Mouse (Mus musculus) neural tube, embryonic 13.5 days (tissue): ENCODE measurements at regions not wholly inside any gene's neighbourhood (a gene's known extent, or its start where the extent isn't known, plus 50 kb on each side); places are given as distances from the start of the nearest gene placed in this dataset.

Experiments
- ATAC-seq: fragments of 200-750 bp; cut with Nextera tagmentation; 2 replicates; pipeline ENCODE4 v1.8.0; 2017; ENCODE audit warnings: low read depth, mild to moderate bottlenecking, moderate TSS enrichment, moderate library complexity
- H3K27ac ChIP-seq: fragments of 300-500 bp; sonication (generic); replicated peaks from 2 replicates; pipeline ENCODE4 v1.5.1; 2015; ENCODE audit warnings: moderate library complexity, mild to moderate bottlenecking, inconsistent platforms
- H3K27me3 ChIP-seq: fragments of 300-500 bp; sonication (generic); 2 replicates; pipeline ENCODE4 v1.6.1; 2015; ENCODE audit warnings: mild to moderate bottlenecking, inconsistent platforms
- H3K36me3 ChIP-seq: fragments of 300-500 bp; sonication (generic); 2 replicates; pipeline ENCODE4 v1.6.1; 2015; ENCODE audit warnings: mild to moderate bottlenecking, inconsistent platforms
- H3K4me1 ChIP-seq: fragments of 300-500 bp; sonication (generic); replicated peaks from 2 replicates; pipeline ENCODE4 v1.6.1; 2015; ENCODE audit warnings: inconsistent platforms
- H3K4me2 ChIP-seq: fragments of 300-500 bp; sonication (generic); 2 replicates; pipeline ENCODE4 v1.6.1; 2015; ENCODE audit warnings: inconsistent platforms, mild to moderate bottlenecking, moderate library complexity
- H3K4me3 ChIP-seq: fragments of 300-500 bp; sonication (generic); 2 replicates; pipeline ENCODE4 v1.5.1; 2015; ENCODE audit warnings: mild to moderate bottlenecking, inconsistent platforms
- H3K9ac ChIP-seq: fragments of 300-500 bp; sonication (generic); 2 replicates; pipeline ENCODE4 v1.6.1; 2015; ENCODE audit warnings: moderate library complexity, mild to moderate bottlenecking, inconsistent platforms
- H3K9me3 ChIP-seq: fragments of 300-500 bp; sonication (generic); 2 replicates; pipeline ENCODE4 v1.6.1; 2016; ENCODE audit warnings: inconsistent platforms
- WGBS: fragments of 180-500 bp; shearing (Covaris S2); methylation state at CpG from one replicate; pipeline ENCODE4 v1.1.7; 2015; 5-methylcytosine and 5-hydroxymethylcytosine counted together

DNA sequence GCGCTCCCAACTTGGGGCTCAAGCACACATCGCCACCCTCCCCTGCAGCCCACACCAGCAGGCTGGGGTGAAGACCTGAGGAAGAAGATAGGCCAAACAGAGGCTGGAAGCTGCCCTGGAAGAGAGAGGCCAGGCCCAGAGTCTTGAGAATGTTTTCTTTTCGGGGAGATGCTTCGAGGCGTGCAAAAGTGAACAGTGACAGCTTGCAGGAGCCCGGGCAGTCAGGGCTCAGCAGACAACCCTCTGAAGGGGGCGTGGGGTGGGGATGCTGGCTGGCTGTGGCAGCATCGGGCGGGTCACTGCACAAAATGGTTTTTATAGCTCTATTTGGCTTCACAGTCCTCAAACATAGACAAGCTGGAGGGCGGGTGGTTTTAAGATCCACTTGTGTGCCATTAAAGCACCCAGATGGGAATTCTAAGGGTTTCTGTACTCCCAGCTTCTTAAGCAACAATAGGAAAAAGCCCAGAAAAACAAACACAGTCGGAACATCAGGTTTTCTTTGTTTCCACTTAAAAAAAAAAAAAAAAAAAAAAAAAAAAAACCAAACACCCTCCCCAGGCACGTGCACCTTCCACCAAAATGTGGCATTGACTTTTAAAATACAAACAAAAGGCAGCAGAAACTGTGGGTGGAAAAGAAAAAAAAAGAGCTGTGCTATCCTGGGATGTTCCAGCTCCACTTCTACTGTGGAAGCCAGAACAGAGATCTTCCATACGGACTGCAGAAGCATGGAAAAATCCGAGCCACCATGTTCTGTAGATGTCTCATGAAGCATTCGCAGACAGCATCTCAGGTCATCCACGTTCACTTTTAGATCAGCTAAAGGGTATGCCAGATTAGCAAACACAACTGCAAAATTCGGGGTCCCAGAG is 123.5 kb downstream of the Ly86 start:
- Histone ChIP-seq H3K27ac (no peak overlapping the region; the same call in 1 of the 2 replicates), H3K4me3 (no peak overlapping the region), H3K4me1 (peaks cover 17% of the 10 kb centered on the region), H3K9ac (0 out of 2 replicates have a peak overlapping the region, but pooled peaks have one; percentile 38), H3K9me3 (no peaks in the 10 kb centered on the region; the same call in 1 of the 2 replicates), H3K36me3 (no peaks in the 10 kb centered on the region), H3K27me3 (peaks cover 9% of the 10 kb centered on the region), H3K4me2 (peak overlapping the region; percentile 31)
- WGBS: 38% methylated on average over 17 of the region's 17 CpGs
- peak; percentile 53; the same call in 1 of the 2 replicates for ATAC-seq

DNA sequence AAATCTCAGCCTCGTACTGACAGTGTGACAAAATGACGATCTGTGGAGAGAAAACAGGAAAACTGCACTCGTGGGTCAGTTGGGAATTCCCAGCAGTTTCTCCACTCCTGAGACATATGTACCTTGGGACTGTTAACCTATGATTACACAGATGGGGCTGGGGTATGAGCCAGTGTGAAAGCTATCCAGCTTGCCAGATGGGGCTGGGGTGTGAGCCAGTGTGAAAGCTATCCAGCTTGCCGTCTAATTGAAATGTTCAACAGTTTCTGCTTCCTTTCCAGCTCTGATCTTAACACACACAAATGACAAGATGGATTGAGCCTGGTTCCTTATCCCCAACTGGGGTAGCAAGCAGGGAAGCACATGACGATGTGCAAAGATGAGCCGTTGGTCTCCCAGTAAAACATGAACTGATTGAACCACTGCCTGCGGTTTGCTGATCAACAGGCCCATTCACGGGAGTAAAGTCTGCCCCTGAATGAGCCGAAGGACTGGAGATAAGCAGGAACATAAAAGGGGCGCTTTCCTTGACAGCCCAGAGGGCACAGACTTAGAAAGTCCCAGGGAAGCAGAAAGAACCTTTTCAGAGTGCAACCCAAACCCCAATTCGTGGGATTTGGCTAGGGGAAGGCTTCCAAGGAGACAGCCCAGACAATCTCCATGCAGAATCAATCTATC is 125.4 kb downstream of the Ly86 start:
- ATAC-seq: no peak
- Histone ChIP-seq H3K27me3 (peaks cover 9% of the 10 kb centered on the region), H3K36me3 (no peaks in the 10 kb centered on the region), H3K9me3 (no peaks in the 10 kb centered on the region; the same call in 1 of the 2 replicates), H3K27ac (no peak overlapping the region), H3K4me1 (peaks cover 17% of the 10 kb centered on the region), H3K4me3 (no peak overlapping the region), H3K4me2 (no peak overlapping the region), H3K9ac (no peak overlapping the region)
- 38% methylated on average over 11 of the region's 11 CpGs for WGBS

DNA sequence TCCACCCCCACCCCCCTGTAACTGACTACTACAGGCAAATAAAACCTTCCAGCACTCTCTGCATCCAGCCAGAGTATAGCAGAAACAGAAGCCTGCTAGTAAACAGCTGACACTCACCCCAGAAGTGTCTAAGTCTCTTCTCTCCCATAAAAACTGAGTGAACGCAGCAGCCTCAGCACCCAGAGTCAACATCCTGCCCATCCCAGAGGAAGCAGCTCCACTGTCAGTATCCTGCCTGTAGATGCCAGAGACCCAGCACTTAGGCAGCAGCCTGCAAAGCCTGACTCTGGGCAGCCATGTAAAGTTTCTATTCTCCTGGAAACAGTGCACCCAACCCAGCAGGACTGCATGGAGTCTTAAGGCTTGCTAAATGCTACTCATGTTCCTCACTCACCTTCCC is 128.4 kb downstream of the Ly86 start:
- no peaks in the 10 kb centered on the region; the same call in 1 of the 2 replicates for H3K27me3 ChIP-seq
- H3K9me3 ChIP-seq: no peaks in the 10 kb centered on the region; the same call in 1 of the 2 replicates
- no peak for ATAC-seq
- H3K4me2 ChIP-seq: no peak overlapping the region
- H3K4me3 ChIP-seq: no peak overlapping the region
- H3K27ac ChIP-seq: no peak overlapping the region
- no peaks in the 10 kb centered on the region for H3K36me3 ChIP-seq
- peaks cover 21% of the 10 kb centered on the region for H3K4me1 ChIP-seq
- H3K9ac ChIP-seq: no peak overlapping the region
- 62% methylated on average over 1 of the region's 1 CpGs for WGBS

DNA sequence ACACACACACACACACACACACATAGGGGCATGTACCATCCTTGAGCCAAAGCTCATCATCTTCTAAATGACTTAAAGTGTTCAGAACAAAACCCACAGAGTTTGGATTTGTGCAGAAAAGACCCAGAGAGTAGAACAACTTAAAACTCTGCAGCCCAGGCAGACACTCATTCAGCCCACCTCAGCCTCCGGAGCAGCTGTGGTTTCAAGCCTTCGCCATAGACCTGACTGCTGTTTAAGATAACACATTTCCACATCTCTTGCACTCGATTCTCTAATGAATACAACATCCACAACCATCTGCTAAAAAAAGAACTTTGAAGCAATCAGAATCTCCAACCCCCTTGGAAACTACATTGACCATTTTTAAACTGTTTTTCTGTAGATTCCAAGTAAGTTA is 130.8 kb downstream of the Ly86 start:
- H3K27me3 ChIP-seq: no peaks in the 10 kb centered on the region; the same call in 1 of the 2 replicates
- no peak overlapping the region for H3K4me3 ChIP-seq
- H3K4me1 ChIP-seq: peaks cover 16% of the 10 kb centered on the region
- no peaks in the 10 kb centered on the region for H3K36me3 ChIP-seq
- no peak overlapping the region for H3K4me2 ChIP-seq
- WGBS: 80% methylated on average over 3 of the region's 3 CpGs
- no peak for ATAC-seq
- H3K9ac ChIP-seq: no peak overlapping the region
- no peak overlapping the region for H3K27ac ChIP-seq
- H3K9me3 ChIP-seq: no peaks in the 10 kb centered on the region; the same call in 1 of the 2 replicates

DNA sequence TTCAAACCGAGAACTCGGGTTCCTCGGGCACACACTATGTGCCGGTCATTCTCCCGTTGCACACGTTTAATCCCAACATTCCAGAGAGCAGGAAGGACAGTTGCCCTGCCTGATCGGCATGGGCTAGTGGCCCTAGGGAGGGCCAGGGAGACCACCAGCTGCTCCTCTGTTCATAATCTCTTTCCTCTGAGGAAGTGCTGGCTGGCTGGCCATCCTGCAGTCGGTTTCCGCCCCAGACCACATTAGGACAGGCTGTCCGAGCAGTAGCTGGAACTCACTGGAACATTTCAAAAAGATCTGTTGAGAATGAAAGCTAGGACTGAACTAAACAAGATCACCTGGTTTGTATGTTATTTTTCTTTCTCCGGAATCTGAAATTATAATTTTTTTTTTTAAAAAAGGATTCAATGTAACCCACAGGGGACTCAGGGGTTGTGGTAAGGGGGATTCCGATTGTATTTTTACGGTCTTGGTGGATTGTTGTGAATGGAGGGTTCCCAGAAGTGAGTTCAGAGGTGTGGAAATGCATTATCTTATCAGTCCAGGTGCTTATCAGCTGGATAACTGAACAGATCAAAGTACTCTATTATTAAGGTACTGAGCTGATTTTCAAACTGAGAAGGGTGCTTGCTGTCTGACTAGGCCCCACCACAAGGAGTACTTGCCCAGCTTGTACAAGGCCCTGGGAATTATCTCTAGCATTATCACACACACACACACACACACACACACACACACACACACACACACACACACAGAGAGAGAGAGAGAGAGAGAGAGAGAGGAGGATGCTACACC is 131.4 kb downstream of the Ly86 start:
- peaks cover 16% of the 10 kb centered on the region for H3K4me1 ChIP-seq
- H3K36me3 ChIP-seq: no peaks in the 10 kb centered on the region
- H3K9me3 ChIP-seq: no peaks in the 10 kb centered on the region; the same call in 1 of the 2 replicates
- H3K4me3 ChIP-seq: no peak overlapping the region
- no peaks in the 10 kb centered on the region; the same call in 1 of the 2 replicates for H3K27me3 ChIP-seq
- no peak overlapping the region for H3K4me2 ChIP-seq
- WGBS: 68% methylated on average over 13 of the region's 13 CpGs
- no peak for ATAC-seq
- no peak overlapping the region for H3K9ac ChIP-seq
- no peak overlapping the region for H3K27ac ChIP-seq

DNA sequence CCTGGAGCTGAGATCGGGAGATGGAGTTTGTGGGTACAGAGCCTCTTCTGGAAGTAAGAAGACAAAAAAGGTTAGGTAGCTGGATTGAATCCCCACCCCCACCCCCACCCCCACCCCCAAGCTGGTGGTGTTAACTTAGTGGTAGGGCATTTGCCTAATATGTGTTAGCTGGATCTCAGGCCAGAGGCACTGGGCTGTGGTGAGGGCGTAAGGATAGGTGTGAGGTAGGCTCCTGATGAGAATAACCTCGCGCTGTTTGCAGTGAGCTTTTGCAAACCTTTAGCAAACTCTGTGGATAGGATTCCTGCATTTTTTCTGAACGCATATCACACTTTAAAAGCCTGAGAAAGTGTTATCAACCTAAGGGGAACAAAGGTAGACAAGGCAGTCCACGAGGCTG is 132.3 kb downstream of the Ly86 start:
- 33% methylated on average over 6 of the region's 6 CpGs for WGBS
- Histone ChIP-seq H3K9ac (peak overlapping the region; percentile 53; the same call in 1 of the 2 replicates), H3K4me2 (peak overlapping the region; percentile 53), H3K4me1 (peaks cover 16% of the 10 kb centered on the region), H3K4me3 (no peak overlapping the region), H3K9me3 (no peaks in the 10 kb centered on the region), H3K27me3 (no peaks in the 10 kb centered on the region; the same call in 1 of the 2 replicates), H3K27ac (no peak overlapping the region), H3K36me3 (no peaks in the 10 kb centered on the region)
- ATAC-seq: 0 out of 2 replicates have a peak, but pooled peaks have one; percentile 30

DNA sequence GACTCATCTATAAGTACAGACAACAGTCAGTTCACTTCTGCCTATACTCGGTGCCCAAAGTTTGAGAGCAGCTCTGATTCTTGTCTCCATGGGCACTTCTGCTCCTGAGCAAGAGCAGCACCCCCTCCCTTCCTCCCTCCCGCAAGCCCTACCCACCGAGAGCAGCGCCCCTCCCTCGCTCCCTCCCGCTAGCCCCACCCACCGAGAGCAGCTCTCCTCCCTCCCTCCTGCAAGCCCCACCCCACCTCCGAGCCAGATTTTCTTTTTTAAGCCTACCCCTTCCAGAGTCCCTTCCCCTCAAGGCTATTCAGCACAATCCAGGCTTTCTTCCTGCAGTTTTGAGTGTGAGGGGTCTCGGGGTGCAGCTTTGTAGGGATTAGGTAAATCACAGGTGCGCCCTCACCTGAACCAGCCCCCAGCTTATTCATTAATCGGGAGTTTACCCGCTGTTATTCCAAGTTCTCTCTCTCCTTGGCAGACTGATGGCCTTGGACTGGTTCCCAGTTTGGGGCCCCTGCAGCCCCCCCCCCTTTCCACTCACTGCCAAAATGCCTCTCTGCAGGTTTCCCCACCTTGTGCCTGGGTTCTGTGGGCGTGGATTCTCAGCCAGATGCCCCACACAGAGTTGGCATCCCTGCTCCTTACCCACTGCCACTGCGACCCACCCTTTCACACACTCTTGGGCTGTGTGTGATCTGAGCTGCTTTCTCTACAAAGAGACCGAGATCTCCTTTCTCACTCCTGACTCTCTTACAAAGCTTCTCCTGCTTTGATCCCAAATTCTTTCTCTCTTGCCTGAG is 132.9 kb downstream of the Ly86 start:
- ATAC-seq: peak; percentile 68
- H3K36me3 ChIP-seq: no peaks in the 10 kb centered on the region
- 0 out of 2 replicates have a peak overlapping the region, but pooled peaks have one; percentile 13 for H3K27ac ChIP-seq
- peak overlapping the region; percentile 19 for H3K4me3 ChIP-seq
- no peaks in the 10 kb centered on the region for H3K9me3 ChIP-seq
- H3K27me3 ChIP-seq: no peaks in the 10 kb centered on the region; the same call in 1 of the 2 replicates
- H3K9ac ChIP-seq: peak overlapping the region; percentile 53
- H3K4me2 ChIP-seq: peak overlapping the region; percentile 53
- 2% methylated on average over 15 of the region's 15 CpGs for WGBS
- H3K4me1 ChIP-seq: peaks cover 18% of the 10 kb centered on the region

DNA sequence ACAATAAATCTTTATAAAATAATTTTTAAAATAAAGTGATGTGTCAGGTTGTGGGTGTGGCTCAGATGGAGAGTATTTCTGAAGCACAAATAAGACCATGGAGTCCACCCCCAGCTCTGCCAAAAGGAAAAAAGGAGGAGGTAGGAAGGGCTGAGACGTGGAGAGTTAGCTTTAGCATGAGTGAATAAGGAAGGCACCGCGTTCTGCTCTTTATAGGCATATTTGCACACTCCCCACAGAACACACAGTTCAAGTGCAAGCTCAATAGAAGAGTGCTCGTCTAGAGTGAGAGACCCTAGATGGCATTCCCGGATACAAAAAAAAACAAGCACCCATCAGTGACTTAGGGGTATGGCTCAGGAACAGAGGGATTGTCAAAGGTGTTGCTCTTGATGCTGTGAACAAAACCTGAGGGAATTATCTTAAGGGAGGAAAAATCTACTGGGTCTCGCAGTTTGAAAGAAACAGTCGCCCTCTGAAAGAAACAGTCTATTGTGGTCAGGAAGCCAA is 134.2 kb downstream of the Ly86 start:
- Histone ChIP-seq H3K27ac (no peak overlapping the region), H3K4me3 (no peak overlapping the region), H3K9me3 (no peaks in the 10 kb centered on the region), H3K27me3 (no peaks in the 10 kb centered on the region; the same call in 1 of the 2 replicates), H3K4me2 (no peak overlapping the region), H3K4me1 (peaks cover 25% of the 10 kb centered on the region), H3K9ac (no peak overlapping the region), H3K36me3 (no peaks in the 10 kb centered on the region)
- no peak for ATAC-seq
- WGBS: 81% methylated on average over 7 of the region's 7 CpGs

DNA sequence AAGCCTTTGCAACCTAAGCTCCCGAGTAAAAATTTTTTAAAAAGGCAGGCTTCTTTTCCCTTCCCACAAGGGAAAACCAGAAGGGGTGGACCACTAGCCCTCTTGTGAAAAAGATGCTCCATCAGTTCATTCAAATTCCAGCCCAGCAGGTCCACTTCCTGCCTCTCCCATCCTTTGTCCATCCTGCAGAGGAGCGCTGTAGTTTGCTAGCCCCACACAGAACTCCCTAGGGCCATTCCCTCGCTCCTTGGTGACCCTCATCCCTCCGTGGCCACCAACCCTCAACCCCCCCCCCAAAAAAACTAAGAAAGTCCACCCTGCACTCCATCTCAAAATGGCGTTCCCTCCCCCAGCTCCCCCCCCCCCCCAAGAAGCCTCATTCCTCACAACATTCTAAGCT is 136.5 kb downstream of the Ly86 start:
- ATAC-seq: no peak
- no peaks in the 10 kb centered on the region for H3K27me3 ChIP-seq
- no peak overlapping the region for H3K4me3 ChIP-seq
- no peaks in the 10 kb centered on the region for H3K9me3 ChIP-seq
- no peak overlapping the region for H3K4me2 ChIP-seq
- no peaks in the 10 kb centered on the region for H3K36me3 ChIP-seq
- 44% methylated on average over 5 of the region's 5 CpGs for WGBS
- peaks cover 25% of the 10 kb centered on the region for H3K4me1 ChIP-seq
- peak overlapping the region; percentile 28; the same call in 1 of the 2 replicates for H3K27ac ChIP-seq
- H3K9ac ChIP-seq: no peak overlapping the region

DNA sequence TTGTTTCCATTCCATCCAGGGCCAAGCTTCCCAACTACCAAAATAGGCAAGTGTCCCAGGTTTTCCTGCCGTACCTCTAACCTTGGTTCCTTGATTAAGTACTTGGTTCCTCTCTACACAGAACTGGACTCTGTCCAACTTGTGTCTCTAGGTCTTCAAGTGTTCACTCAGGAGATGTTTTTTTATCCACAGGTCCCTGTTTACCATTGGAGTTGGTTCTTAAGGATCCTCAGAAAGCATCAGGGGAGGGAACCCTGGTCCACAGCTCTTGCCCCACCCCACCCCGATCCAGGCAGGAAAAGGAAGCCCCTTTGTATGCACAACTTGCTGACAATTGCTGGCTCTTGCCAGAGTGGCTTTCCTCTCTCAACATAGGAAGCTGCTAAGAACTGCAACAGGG is 137.0 kb downstream of the Ly86 start:
- H3K9me3 ChIP-seq: no peaks in the 10 kb centered on the region
- H3K27me3 ChIP-seq: no peaks in the 10 kb centered on the region
- H3K9ac ChIP-seq: no peak overlapping the region
- ATAC-seq: no peak
- H3K4me3 ChIP-seq: no peak overlapping the region
- no peaks in the 10 kb centered on the region for H3K36me3 ChIP-seq
- H3K4me1 ChIP-seq: peaks cover 24% of the 10 kb centered on the region
- no peak overlapping the region for H3K4me2 ChIP-seq
- H3K27ac ChIP-seq: peak overlapping the region; percentile 28
- 56% methylated on average over 2 of the region's 2 CpGs for WGBS

DNA sequence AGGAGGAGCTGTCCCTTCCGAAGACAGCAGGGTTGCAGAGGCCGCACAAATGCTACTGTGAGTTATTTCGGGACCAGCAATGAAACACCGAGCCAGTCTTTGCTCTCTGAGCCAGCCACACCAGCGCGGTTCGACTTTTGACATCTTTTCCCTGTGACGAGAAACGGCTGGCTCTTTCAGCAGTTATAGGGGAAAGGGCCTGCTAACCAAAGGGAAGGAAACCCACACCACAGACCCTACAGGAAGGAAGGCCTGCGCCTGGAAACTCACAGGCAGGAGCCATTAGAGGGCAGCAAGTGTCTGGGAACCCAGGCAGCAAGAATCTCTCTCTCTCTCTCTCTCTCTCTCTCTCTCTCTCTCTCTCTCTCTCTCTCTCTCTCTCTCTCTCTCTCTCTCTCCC is 137.6 kb downstream of the Ly86 start:
- peak overlapping the region; percentile 47 for H3K4me2 ChIP-seq
- no peaks in the 10 kb centered on the region for H3K27me3 ChIP-seq
- H3K4me1 ChIP-seq: peaks cover 18% of the 10 kb centered on the region
- no peaks in the 10 kb centered on the region for H3K36me3 ChIP-seq
- peak overlapping the region; percentile 28 for H3K27ac ChIP-seq
- H3K4me3 ChIP-seq: no peak overlapping the region
- no peaks in the 10 kb centered on the region for H3K9me3 ChIP-seq
- no peak overlapping the region; the same call in 1 of the 2 replicates for H3K9ac ChIP-seq
- ATAC-seq: peak; percentile 70
- WGBS: 24% methylated on average over 10 of the region's 10 CpGs
